In the genomic region with DNA sequence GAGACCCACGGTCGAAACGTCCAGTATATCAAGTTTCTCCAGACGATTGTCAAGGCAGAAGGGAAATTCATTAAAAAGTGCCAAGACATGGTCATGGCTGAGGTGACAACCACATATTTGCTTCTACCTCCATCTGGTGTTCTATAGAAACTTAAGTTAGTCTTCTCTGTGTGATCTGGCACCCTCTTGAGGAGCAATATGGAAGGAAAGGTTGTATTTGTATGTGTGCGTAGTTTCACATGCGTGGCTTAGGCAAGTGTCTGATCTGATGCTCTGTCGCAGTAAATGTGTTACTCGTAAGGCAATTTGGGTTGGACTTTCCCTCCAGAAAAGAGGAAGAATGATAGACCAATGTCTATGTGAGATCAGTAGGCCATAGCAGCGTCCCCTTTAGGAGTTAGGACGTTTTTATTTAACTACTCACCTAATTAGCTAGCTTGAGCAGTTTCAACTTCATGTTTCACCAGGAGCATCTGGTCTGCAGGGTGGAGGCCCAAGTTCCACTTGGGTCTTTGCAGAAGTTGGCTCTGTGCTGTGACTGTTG, we compare ENCODE assay signal across 13 mouse cellular contexts.
A peak's percentile ranks its signal among the peaks of the same experiment; 100 is the strongest.
DNase-seq lines count a peak whose midpoint lies in the region; ATAC-seq and TF ChIP-seq lines count a peak whose summit lies in the region.
"Had no signal": no experiment of that assay in that cellular context is flagged by ENCODE, and none has a peak within 500 bp of the region (broad histone marks: within the 10 kb centered on the region; RNA-seq: fewer than 3 reads in every experiment).

No protein-coding gene starts in this region.

- no peak overlapping the region for H3K4me3 ChIP-seq in forebrain, embryonic 14.5 days (ENCODE audit: low read depth, low read length)
- no peak overlapping the region for H3K4me3 ChIP-seq in forebrain, embryonic 10.5 days
- H3K4me3 ChIP-seq in layer of hippocampus, adult 2 months: no peak overlapping the region
- H3K4me3 ChIP-seq in E14TG2a.4 (replicated peaks; ENCODE audit: low read length): no peak overlapping the region
- H3K4me3 ChIP-seq: embryonic facial prominence, embryonic 15.5 days; limb, embryonic 15.5 days; myocyte had no signal

- H3K4me2 ChIP-seq in forebrain, embryonic 14.5 days (ENCODE audit: low read length): no peak overlapping the region
- H3K4me2 ChIP-seq: embryonic facial prominence, embryonic 15.5 days; limb, embryonic 15.5 days had no signal

- H3K9ac ChIP-seq in forebrain, embryonic 14.5 days (ENCODE audit: low read length): no peak overlapping the region
- H3K9ac ChIP-seq: embryonic facial prominence, embryonic 15.5 days; limb, embryonic 15.5 days had no signal

- peak; percentile 66 for TF ChIP-seq CTCF in layer of hippocampus, adult 2 months (conservative IDR thresholded peaks at IDR 0.05)
- TF ChIP-seq CTCF in E14TG2a.4 (conservative IDR thresholded peaks at IDR 0.05; ENCODE audit: low read length): 0 out of 2 replicates have a peak, but pooled peaks have one; percentile 5

- 0 out of 2 replicates have a peak, but pooled peaks cover 2% of the 10 kb centered on the region for H3K36me3 ChIP-seq in forebrain, embryonic 14.5 days (ENCODE audit: control insufficient read depth, insufficient read depth, low read length)
- peaks cover 81% of the 10 kb centered on the region for H3K36me3 ChIP-seq in forebrain, embryonic 10.5 days (replicated peaks)
- H3K36me3 ChIP-seq in E14TG2a.4 (ENCODE audit: insufficient read depth, low read length): peaks cover 88% of the 10 kb centered on the region

- no peak overlapping the region for H3K27ac ChIP-seq in forebrain, embryonic 14.5 days (ENCODE audit: low read depth, low read length)
- H3K27ac ChIP-seq in forebrain, embryonic 10.5 days: no peak overlapping the region
- no peak overlapping the region for H3K27ac ChIP-seq in layer of hippocampus, adult 2 months
- H3K27ac ChIP-seq: embryonic facial prominence, embryonic 15.5 days; limb, embryonic 15.5 days had no signal

- no peaks in the 10 kb centered on the region for H3K27me3 ChIP-seq in forebrain, embryonic 14.5 days (replicated peaks; ENCODE audit: control insufficient read depth, insufficient read depth, low read length)
- H3K27me3 ChIP-seq in forebrain, embryonic 10.5 days (ENCODE audit: poor library complexity, severe bottlenecking): no peaks in the 10 kb centered on the region
- no peaks in the 10 kb centered on the region for H3K27me3 ChIP-seq in E14TG2a.4 (ENCODE audit: insufficient read depth, low read length)
- H3K27me3 ChIP-seq: embryonic facial prominence, embryonic 15.5 days; limb, embryonic 15.5 days had no signal

- no peaks in the 10 kb centered on the region for H3K9me3 ChIP-seq in forebrain, embryonic 14.5 days (replicated peaks; ENCODE audit: control insufficient read depth, low read length)
- no peaks in the 10 kb centered on the region for H3K9me3 ChIP-seq in forebrain, embryonic 10.5 days
- no peaks in the 10 kb centered on the region for H3K9me3 ChIP-seq in E14TG2a.4 (ENCODE audit: low read length)
- H3K9me3 ChIP-seq: embryonic facial prominence, embryonic 15.5 days; limb, embryonic 15.5 days had no signal

- H3K4me1 ChIP-seq in forebrain, embryonic 14.5 days (ENCODE audit: control insufficient read depth, insufficient read depth, low read length): no peaks in the 10 kb centered on the region
- no peaks in the 10 kb centered on the region for H3K4me1 ChIP-seq in forebrain, embryonic 10.5 days
- peaks cover 12% of the 10 kb centered on the region for H3K4me1 ChIP-seq in E14TG2a.4 (replicated peaks; ENCODE audit: low read depth, low read length)
- H3K4me1 ChIP-seq: embryonic facial prominence, embryonic 15.5 days; limb, embryonic 15.5 days had no signal

- 92% methylated on average over 10 of the region's 10 CpGs for WGBS in forebrain, embryonic 14.5 days
- WGBS in forebrain, embryonic 10.5 days: 94% methylated on average over 10 of the region's 10 CpGs

- DNase-seq in forebrain, embryonic 14.5 days (ENCODE audit: low spot score): peak; percentile 30
- no peak for DNase-seq in forebrain, embryonic 10.5 days (ENCODE audit: extremely low spot score, low spot score)
- DNase-seq in layer of hippocampus, adult 2 months (ENCODE audit: low spot score in 2 of 2): no peak
- no peak for DNase-seq in layer of hippocampus, postnatal 36 days
- no peak for DNase-seq in thymus, postnatal 25 days
- no peak for DNase-seq in embryo, embryonic 11 days
- DNase-seq: cerebellum, postnatal 10 days; lung, postnatal 4 days had no signal

- no peak for ATAC-seq in forebrain, embryonic 14.5 days
- ATAC-seq in megakaryocyte progenitor cell, adult 5-6 weeks (replicated peaks; ENCODE audit: poor library complexity): peak; percentile 54; the same call in 1 of the 2 replicates
